Comparison of ENCODE assay signal across 24 mouse cellular contexts in the genomic region with DNA sequence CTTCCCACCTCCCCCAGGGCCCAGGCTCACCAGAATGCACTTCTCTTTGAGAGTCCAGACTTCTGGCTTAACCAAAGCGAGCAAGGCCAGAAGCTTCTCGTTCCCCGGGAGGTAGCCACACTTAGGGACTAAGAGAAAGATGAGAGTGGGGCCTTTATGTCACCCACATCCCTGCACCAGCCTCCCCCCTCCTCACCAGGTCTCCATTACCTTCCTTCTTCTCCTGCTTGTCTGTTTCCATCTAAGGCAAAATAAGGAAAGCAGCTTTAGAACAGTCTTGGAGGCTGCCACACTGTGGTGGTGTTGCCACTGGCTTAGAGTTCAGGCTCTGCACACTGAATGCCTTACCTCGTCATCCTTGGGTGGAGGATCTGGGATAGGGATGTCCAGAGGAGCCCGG. TPM values are rescaled to one million over a fixed set of nuclear protein-coding genes. Genes with fewer than 3 reads are reported as not detected.
DNase-seq lines count a peak whose midpoint lies in the region; ATAC-seq lines count a peak whose summit lies in the region.
"Had no signal": no experiment of that assay in that cellular context is flagged by ENCODE, and none has a peak within 500 bp of the region (broad histone marks: within the 10 kb centered on the region; RNA-seq: fewer than 3 reads in every experiment).

No protein-coding gene starts in this region.

- H3K9ac ChIP-seq in hindbrain, embryonic 13.5 days, result peak overlapping the region; percentile 94; the same call in 1 of the 2 replicates
- no peak overlapping the region for H3K9ac ChIP-seq in midbrain, embryonic 14.5 days (replicated peaks; ENCODE audit: low read length)
- H3K9ac ChIP-seq in liver, embryonic 15.5 days, result no peak overlapping the region; the same call in 1 of the 2 replicates
- H3K9ac ChIP-seq: embryonic facial prominence, embryonic 12.5 days; forebrain, postnatal 0 days; hindbrain, embryonic 14.5 days had no signal

- peaks cover 47% of the 10 kb centered on the region for H3K4me1 ChIP-seq in hindbrain, embryonic 13.5 days (replicated peaks)
- H3K4me1 ChIP-seq in hindbrain, embryonic 10.5 days (replicated peaks), result peaks cover 47% of the 10 kb centered on the region
- H3K4me1 ChIP-seq in midbrain, embryonic 10.5 days, result peaks cover 48% of the 10 kb centered on the region
- peaks cover 18% of the 10 kb centered on the region for H3K4me1 ChIP-seq in midbrain, embryonic 14.5 days (ENCODE audit: control insufficient read depth, insufficient read depth, low read length)
- peaks cover 71% of the 10 kb centered on the region for H3K4me1 ChIP-seq in liver, embryonic 15.5 days (replicated peaks)

- 0 out of 2 replicates have a peak, but pooled peaks cover 6% of the 10 kb centered on the region for H3K27me3 ChIP-seq in hindbrain, embryonic 13.5 days
- H3K27me3 ChIP-seq in hindbrain, embryonic 10.5 days (ENCODE audit: insufficient read depth, poor library complexity, severe bottlenecking), result no peaks in the 10 kb centered on the region; the same call in 1 of the 2 replicates
- H3K27me3 ChIP-seq in midbrain, embryonic 10.5 days (ENCODE audit: low read depth, poor library complexity, severe bottlenecking), result peaks cover 7% of the 10 kb centered on the region
- H3K27me3 ChIP-seq in midbrain, embryonic 14.5 days (ENCODE audit: control insufficient read depth, insufficient read depth, low read length), result no peaks in the 10 kb centered on the region
- H3K27me3 ChIP-seq in liver, embryonic 15.5 days, result no peaks in the 10 kb centered on the region

- DNase-seq in cerebellum, adult 9-11 months, result peak; percentile 29
- no peak for DNase-seq in cerebellum, adult 9-10 months
- no peak for DNase-seq in hindbrain, embryonic 10.5 days (ENCODE audit: low spot score)
- no peak for DNase-seq in midbrain, embryonic 10.5 days (ENCODE audit: low spot score)
- no peak for DNase-seq in midbrain, embryonic 14.5 days
- no peak for DNase-seq in right cerebral cortex, postnatal 4 days
- DNase-seq: adrenal gland, postnatal 25 days; cerebellum, adult 18-20 months; cerebellum, postnatal 36 days; forebrain, postnatal 0 days; kidney, adult 9 months; kidney, postnatal 25 days; lung, postnatal 36 days; thymus, adult 18-20 months; thymus, postnatal 36 days had no signal

- H3K4me2 ChIP-seq in hindbrain, embryonic 13.5 days, result no peak overlapping the region
- no peak overlapping the region for H3K4me2 ChIP-seq in midbrain, embryonic 14.5 days (ENCODE audit: low read length)
- peak overlapping the region; percentile 94; the same call in 1 of the 2 replicates for H3K4me2 ChIP-seq in liver, embryonic 15.5 days

- no peak overlapping the region for H3K27ac ChIP-seq in hindbrain, embryonic 13.5 days
- H3K27ac ChIP-seq in hindbrain, embryonic 10.5 days, result no peak overlapping the region
- no peak overlapping the region for H3K27ac ChIP-seq in midbrain, embryonic 10.5 days (replicated peaks)
- no peak overlapping the region for H3K27ac ChIP-seq in midbrain, embryonic 14.5 days (replicated peaks; ENCODE audit: low read depth, low read length)
- no peak overlapping the region for H3K27ac ChIP-seq in liver, embryonic 15.5 days (replicated peaks)
- H3K27ac ChIP-seq: embryonic facial prominence, embryonic 12.5 days; hindbrain, embryonic 14.5 days; left cerebral cortex, adult 2 months; limb, embryonic 12.5 days; stomach, postnatal 0 days had no signal

- no peak for ATAC-seq in hindbrain, embryonic 13.5 days (ENCODE audit: low FRiP score)
- ATAC-seq in midbrain, embryonic 14.5 days (ENCODE audit: low FRiP score, low TSS enrichment), result no peak
- ATAC-seq in liver, embryonic 15.5 days (ENCODE audit: insufficient read depth), result no peak
- ATAC-seq: forebrain, postnatal 0 days; intestine, postnatal 0 days had no signal

- no peaks in the 10 kb centered on the region for H3K9me3 ChIP-seq in hindbrain, embryonic 13.5 days
- H3K9me3 ChIP-seq in hindbrain, embryonic 10.5 days, result no peaks in the 10 kb centered on the region
- no peaks in the 10 kb centered on the region for H3K9me3 ChIP-seq in midbrain, embryonic 10.5 days (replicated peaks)
- no peaks in the 10 kb centered on the region for H3K9me3 ChIP-seq in midbrain, embryonic 14.5 days (ENCODE audit: control insufficient read depth, low read length)
- no peaks in the 10 kb centered on the region for H3K9me3 ChIP-seq in liver, embryonic 15.5 days (replicated peaks)
- H3K9me3 ChIP-seq: embryonic facial prominence, embryonic 12.5 days; forebrain, embryonic 10.5 days; limb, embryonic 12.5 days had no signal

- peaks cover 22% of the 10 kb centered on the region for H3K36me3 ChIP-seq in hindbrain, embryonic 13.5 days
- H3K36me3 ChIP-seq in hindbrain, embryonic 10.5 days, result peaks cover 33% of the 10 kb centered on the region
- H3K36me3 ChIP-seq in midbrain, embryonic 10.5 days, result peaks cover 34% of the 10 kb centered on the region
- H3K36me3 ChIP-seq in midbrain, embryonic 14.5 days (ENCODE audit: control insufficient read depth, insufficient read depth, low read length), result peaks cover 11% of the 10 kb centered on the region
- H3K36me3 ChIP-seq in liver, embryonic 15.5 days (replicated peaks), result peaks cover 23% of the 10 kb centered on the region

- WGBS in hindbrain, embryonic 13.5 days, result 93% methylated on average over 5 of the region's 5 CpGs
- 95% methylated on average over 5 of the region's 5 CpGs for WGBS in hindbrain, embryonic 10.5 days
- WGBS in midbrain, embryonic 10.5 days, result 89% methylated on average over 5 of the region's 5 CpGs
- WGBS in midbrain, embryonic 14.5 days, result 97% methylated on average over 5 of the region's 5 CpGs
- WGBS in liver, embryonic 15.5 days (ENCODE audit: insufficient replicate concordance), result 91% methylated on average over 5 of the region's 5 CpGs

- H3K4me3 ChIP-seq in hindbrain, embryonic 13.5 days, result no peak overlapping the region
- no peak overlapping the region for H3K4me3 ChIP-seq in hindbrain, embryonic 10.5 days
- H3K4me3 ChIP-seq in midbrain, embryonic 10.5 days, result peak overlapping the region; percentile 18; the same call in 1 of the 2 replicates
- no peak overlapping the region for H3K4me3 ChIP-seq in midbrain, embryonic 14.5 days (replicated peaks; ENCODE audit: low read depth, low read length)
- no peak overlapping the region for H3K4me3 ChIP-seq in liver, embryonic 15.5 days (replicated peaks)
- H3K4me3 ChIP-seq: left cerebral cortex, adult 2 months had no signal

RNA-seq across cellular contexts. Expression of a gene that starts 1.6 kb away (rescaled TPM):
- polyA plus RNA-seq in hindbrain, embryonic 13.5 days (2015; fragmentation: Nextera tagmentation; extraction: Ambion mirVana), result 198 and 215 TPM in 2 replicates
- 171 and 203 TPM in 2 replicates for polyA plus RNA-seq in hindbrain, embryonic 10.5 days (2016; fragmentation: Nextera tagmentation; extraction: Ambion mirVana)
- 171 and 184 TPM in 2 replicates for polyA plus RNA-seq in midbrain, embryonic 10.5 days (2016; fragmentation: Nextera tagmentation; extraction: Ambion mirVana)
- polyA plus RNA-seq in midbrain, embryonic 14.5 days (2014; fragmentation: Nextera tagmentation; extraction: Ambion mirVana), result 165 and 182 TPM in 2 replicates
- 173 and 191 TPM in 2 replicates for polyA plus RNA-seq in liver, embryonic 15.5 days (2015; fragmentation: Nextera tagmentation; extraction: Ambion mirVana)

RNA-seq across cellular contexts. Expression of a gene that starts 2.2 kb away (rescaled TPM):
- polyA plus RNA-seq in hindbrain, embryonic 13.5 days (2015; fragmentation: Nextera tagmentation; extraction: Ambion mirVana), result 18.8 and 20.8 TPM in 2 replicates
- polyA plus RNA-seq in hindbrain, embryonic 10.5 days (2016; fragmentation: Nextera tagmentation; extraction: Ambion mirVana), result 21.2 and 23.2 TPM in 2 replicates
- 15.4 and 21.0 TPM in 2 replicates for polyA plus RNA-seq in midbrain, embryonic 10.5 days (2016; fragmentation: Nextera tagmentation; extraction: Ambion mirVana)
- polyA plus RNA-seq in midbrain, embryonic 14.5 days (2014; fragmentation: Nextera tagmentation; extraction: Ambion mirVana), result 15.6 and 17.1 TPM in 2 replicates
- 9.1 and 12.0 TPM in 2 replicates for polyA plus RNA-seq in liver, embryonic 15.5 days (2015; fragmentation: Nextera tagmentation; extraction: Ambion mirVana)

RNA-seq across cellular contexts. Expression of a gene that starts 4.2 kb away (rescaled TPM):
- polyA plus RNA-seq in hindbrain, embryonic 13.5 days (2015; fragmentation: Nextera tagmentation; extraction: Ambion mirVana), result 15.7 and 20.4 TPM in 2 replicates
- polyA plus RNA-seq in hindbrain, embryonic 10.5 days (2016; fragmentation: Nextera tagmentation; extraction: Ambion mirVana), result 6.8 and 10.0 TPM in 2 replicates
- 7.9 and 8.0 TPM in 2 replicates for polyA plus RNA-seq in midbrain, embryonic 10.5 days (2016; fragmentation: Nextera tagmentation; extraction: Ambion mirVana)
- 17.3 and 32.8 TPM in 2 replicates for polyA plus RNA-seq in midbrain, embryonic 14.5 days (2014; fragmentation: Nextera tagmentation; extraction: Ambion mirVana)
- 25.6 and 25.9 TPM in 2 replicates for polyA plus RNA-seq in liver, embryonic 15.5 days (2015; fragmentation: Nextera tagmentation; extraction: Ambion mirVana)

RNA-seq across cellular contexts. Expression of a gene that starts 11.3 kb away (rescaled TPM):
- 188 TPM in 2 replicates for polyA plus RNA-seq in hindbrain, embryonic 13.5 days (2015; fragmentation: Nextera tagmentation; extraction: Ambion mirVana)
- 97.6 and 114 TPM in 2 replicates for polyA plus RNA-seq in hindbrain, embryonic 10.5 days (2016; fragmentation: Nextera tagmentation; extraction: Ambion mirVana)
- polyA plus RNA-seq in midbrain, embryonic 10.5 days (2016; fragmentation: Nextera tagmentation; extraction: Ambion mirVana), result 88.7 and 97.9 TPM in 2 replicates
- 189 and 217 TPM in 2 replicates for polyA plus RNA-seq in midbrain, embryonic 14.5 days (2014; fragmentation: Nextera tagmentation; extraction: Ambion mirVana)
- 108 and 116 TPM in 2 replicates for polyA plus RNA-seq in liver, embryonic 15.5 days (2015; fragmentation: Nextera tagmentation; extraction: Ambion mirVana)

RNA-seq across cellular contexts. Expression of a gene that starts 13.9 kb away (rescaled TPM):
- polyA plus RNA-seq in hindbrain, embryonic 13.5 days (2015; fragmentation: Nextera tagmentation; extraction: Ambion mirVana), result 0.40 and 0.54 TPM in 2 replicates
- 0.26 and 0.34 TPM in 2 replicates for polyA plus RNA-seq in hindbrain, embryonic 10.5 days (2016; fragmentation: Nextera tagmentation; extraction: Ambion mirVana)
- polyA plus RNA-seq in midbrain, embryonic 10.5 days (2016; fragmentation: Nextera tagmentation; extraction: Ambion mirVana), result 0.14 and 0.25 TPM in 2 replicates
- not detected in 2 replicates for polyA plus RNA-seq in midbrain, embryonic 14.5 days (2014; fragmentation: Nextera tagmentation; extraction: Ambion mirVana)
- polyA plus RNA-seq in liver, embryonic 15.5 days (2015; fragmentation: Nextera tagmentation; extraction: Ambion mirVana), result 1.1 and 1.9 TPM in 2 replicates
- polyA plus RNA-seq: forebrain, embryonic 10.5 days had no signal
